Mouse (Mus musculus) liver, embryonic 14.5 days (tissue): ENCODE results near the gene Nedd4.

Experiments
- CTCF ChIP-seq: IDR thresholded peaks from 2 replicates; pipeline ENCODE4 v1.5.1; 2016; ENCODE audit warnings: antibody characterized with exemption, low read depth, control low read depth
- EP300 ChIP-seq: IDR thresholded peaks from 2 replicates; pipeline ENCODE4 v1.6.1; 2016; ENCODE audit warnings: antibody characterized with exemption, low read depth

DNA sequence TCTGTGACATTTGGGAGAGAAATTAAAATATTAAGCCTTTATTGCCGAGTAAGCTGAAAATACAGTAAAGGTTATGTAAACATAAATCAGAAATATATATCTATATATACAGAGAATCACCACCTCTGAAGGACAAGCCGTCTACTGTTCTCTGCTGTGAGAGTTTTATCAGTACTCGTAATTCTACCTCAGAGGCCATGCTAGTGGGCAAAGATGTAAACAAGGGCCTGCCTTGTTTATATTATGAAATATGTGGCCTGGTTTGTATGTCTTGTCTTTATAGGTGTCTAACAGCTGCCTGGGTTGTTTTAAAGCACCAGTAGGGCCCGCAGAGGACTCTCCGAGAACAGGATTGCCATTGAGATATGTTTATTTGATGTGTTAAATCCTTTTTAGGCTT is 29.8 kb downstream of the Nedd4 start:
- no peak for TF ChIP-seq CTCF
- TF ChIP-seq EP300, result no peak
